Mouse (Mus musculus): Measurements from ENCODE around the gene Gm4778. TPM values are rescaled to one million over a fixed set of nuclear protein-coding genes. Genes with fewer than 3 reads are reported as not detected.
A peak's percentile ranks its signal among the peaks of the same experiment; 100 is the strongest.

Gene Gm4778
- polyA plus RNA-seq, 2 experiments: not detected

DNA sequence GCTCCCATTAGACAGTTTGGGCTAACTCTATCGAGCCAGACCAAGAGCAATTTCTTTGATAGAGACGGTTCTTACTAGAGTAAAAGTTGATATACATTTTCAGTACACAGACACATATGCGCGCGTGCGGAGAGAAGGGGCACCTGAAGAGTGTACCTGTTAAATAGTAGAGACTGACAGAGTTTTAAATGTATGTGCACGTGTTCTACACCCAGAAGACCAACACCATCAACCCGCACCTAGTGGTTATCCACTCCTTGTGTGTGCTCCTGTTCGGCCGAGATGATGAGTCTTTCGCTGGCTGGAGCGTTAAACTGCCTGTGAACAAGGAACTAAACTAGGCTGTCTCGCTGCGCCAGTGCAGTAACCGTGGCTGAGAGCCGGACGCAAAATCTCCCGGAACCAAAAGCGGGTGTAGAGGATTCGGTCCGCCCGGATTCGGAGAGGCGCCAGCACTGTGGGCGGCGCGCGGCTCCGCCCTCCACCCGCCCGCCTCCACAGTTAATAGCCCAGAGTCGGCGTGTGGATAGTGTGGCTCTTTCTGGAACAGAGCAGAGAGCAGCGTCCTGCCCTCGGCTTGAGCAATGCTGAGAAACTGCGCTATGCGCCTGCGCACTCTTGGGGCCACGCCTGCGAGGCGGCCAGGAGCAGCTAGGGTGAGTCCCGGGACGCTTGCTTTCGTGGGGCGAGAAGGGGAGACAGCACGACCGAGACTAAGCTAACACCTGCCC lies 46.0 kb downstream of the Gm4778 start, which contains the start of gene Them4:
Them4 (plus strand) TSS at position 457 of the 731 bp plus-strand sequence.
- peak; percentile 99 for ATAC-seq (ENCODE audit: low FRiP score, low read depth)
- peak within 1 kb of the TSS; percentile 46 for H3K4me2 ChIP-seq (replicated peaks; ENCODE audit: low read depth, low read length, severe bottlenecking)
- WGBS: 2% methylated on average over 47 of the region's 47 CpGs
- peaks cover 9% of the 10 kb centered on the region; the same call in 1 of the 2 replicates for H3K4me1 ChIP-seq (ENCODE audit: control insufficient read depth, insufficient read depth, low read length)
- H3K36me3 ChIP-seq (ENCODE audit: control insufficient read depth, insufficient read depth, low read length): no peaks in the 10 kb centered on the region
- peak; percentile 76; the same call in 1 of the 2 replicates for TF ChIP-seq POLR2A (IDR thresholded peaks at IDR 0.05; ENCODE audit: borderline replicate concordance, extremely low read depth, insufficient read depth, insufficient read length)
- peak within 1 kb of the TSS; percentile 73 for H3K27ac ChIP-seq (replicated peaks; ENCODE audit: low read depth, low read length)
- DNase-seq (ENCODE audit: low spot score): peak; percentile 96
- peak within 1 kb of the TSS; percentile 62 for H3K4me3 ChIP-seq (replicated peaks; ENCODE audit: low read length)
- H3K27me3 ChIP-seq (ENCODE audit: control insufficient read depth, insufficient read depth, low read length): no peaks in the 10 kb centered on the region
- H3K9me3 ChIP-seq (ENCODE audit: control insufficient read depth, low read length): no peaks in the 10 kb centered on the region
- H3K9ac ChIP-seq (ENCODE audit: low read depth, low read length, severe bottlenecking): peak within 1 kb of the TSS; percentile 72

- H3K4me3 ChIP-seq (replicated peaks; ENCODE audit: low read length): peak overlapping the region; percentile 62
- no peaks in the 10 kb centered on the region for H3K36me3 ChIP-seq (ENCODE audit: control insufficient read depth, insufficient read depth, low read length)
- H3K9me3 ChIP-seq (ENCODE audit: control insufficient read depth, low read length): no peaks in the 10 kb centered on the region
- WGBS: 43% methylated on average over 7 of the region's 7 CpGs
- no peak for DNase-seq (ENCODE audit: low spot score)
- H3K27ac ChIP-seq (replicated peaks; ENCODE audit: low read depth, low read length): peak overlapping the region; percentile 73
- no peak for TF ChIP-seq POLR2A (IDR thresholded peaks at IDR 0.05; ENCODE audit: borderline replicate concordance, extremely low read depth, insufficient read depth, insufficient read length)
- peak overlapping the region; percentile 72 for H3K9ac ChIP-seq (ENCODE audit: low read depth, low read length, severe bottlenecking)
- peak overlapping the region; percentile 46 for H3K4me2 ChIP-seq (replicated peaks; ENCODE audit: low read depth, low read length, severe bottlenecking)
- ATAC-seq (ENCODE audit: low FRiP score, low read depth): no peak
- no peaks in the 10 kb centered on the region for H3K27me3 ChIP-seq (ENCODE audit: control insufficient read depth, insufficient read depth, low read length)
- H3K4me1 ChIP-seq (ENCODE audit: control insufficient read depth, insufficient read depth, low read length): peaks cover 9% of the 10 kb centered on the region; the same call in 1 of the 2 replicates
Measured at GRCm38 (mm10) chr3:94310491-94310890, 46.7 kb downstream of the Gm4778 start.

- 53% methylated on average over 6 of the region's 6 CpGs for WGBS
- Histone ChIP-seq H3K27ac (replicated peaks; ENCODE audit: low read depth, low read length) (no peak overlapping the region), H3K9ac (ENCODE audit: low read depth, low read length, severe bottlenecking) (peak overlapping the region; percentile 72), H3K4me2 (replicated peaks; ENCODE audit: low read depth, low read length, severe bottlenecking) (peak overlapping the region; percentile 46), H3K9me3 (ENCODE audit: control insufficient read depth, low read length) (no peaks in the 10 kb centered on the region), H3K36me3 (ENCODE audit: control insufficient read depth, insufficient read depth, low read length) (no peaks in the 10 kb centered on the region), H3K27me3 (ENCODE audit: control insufficient read depth, insufficient read depth, low read length) (no peaks in the 10 kb centered on the region), H3K4me3 (replicated peaks; ENCODE audit: low read length) (peak overlapping the region; percentile 62), H3K4me1 (ENCODE audit: control insufficient read depth, insufficient read depth, low read length) (peaks cover 9% of the 10 kb centered on the region; the same call in 1 of the 2 replicates)
- TF ChIP-seq POLR2A (IDR thresholded peaks at IDR 0.05; ENCODE audit: borderline replicate concordance, extremely low read depth, insufficient read depth, insufficient read length): no peak
- ATAC-seq (ENCODE audit: low FRiP score, low read depth) (no peak), DNase-seq (ENCODE audit: low spot score) (no peak)
Measured at GRCm38 (mm10) chr3:94310911-94311310, 47.1 kb downstream of the Gm4778 start.

DNA sequence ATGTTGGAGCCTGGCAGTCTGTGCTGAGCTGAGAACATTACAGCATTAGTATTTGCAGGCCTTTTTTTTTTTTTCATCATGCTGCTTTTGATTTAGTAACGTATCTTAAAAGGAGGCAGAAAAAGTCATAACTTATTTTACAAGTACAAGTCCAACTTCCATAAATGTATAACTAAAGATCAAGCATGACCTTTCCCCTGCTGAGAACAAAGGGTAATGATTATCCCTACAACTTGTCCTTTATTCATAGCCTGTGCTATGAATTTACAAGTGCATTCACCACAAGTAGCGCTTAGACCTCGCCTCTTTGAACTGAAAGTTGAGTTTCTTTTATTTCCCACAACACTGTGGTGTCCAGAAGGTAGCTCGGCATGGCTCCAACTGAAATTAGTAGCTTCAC lies 47.5 kb downstream of the Gm4778 start:
- Histone ChIP-seq H3K4me1 (ENCODE audit: control insufficient read depth, insufficient read depth, low read length) (peaks cover 9% of the 10 kb centered on the region; the same call in 1 of the 2 replicates), H3K36me3 (ENCODE audit: control insufficient read depth, insufficient read depth, low read length) (no peaks in the 10 kb centered on the region), H3K4me2 (replicated peaks; ENCODE audit: low read depth, low read length, severe bottlenecking) (peak overlapping the region; percentile 46; the same call in 1 of the 2 replicates), H3K9me3 (ENCODE audit: control insufficient read depth, low read length) (no peaks in the 10 kb centered on the region), H3K4me3 (replicated peaks; ENCODE audit: low read length) (no peak overlapping the region), H3K27ac (replicated peaks; ENCODE audit: low read depth, low read length) (no peak overlapping the region), H3K27me3 (ENCODE audit: control insufficient read depth, insufficient read depth, low read length) (no peaks in the 10 kb centered on the region), H3K9ac (ENCODE audit: low read depth, low read length, severe bottlenecking) (no peak overlapping the region)
- TF ChIP-seq POLR2A (IDR thresholded peaks at IDR 0.05; ENCODE audit: borderline replicate concordance, extremely low read depth, insufficient read depth, insufficient read length): no peak
- DNase-seq (ENCODE audit: low spot score) (no peak), ATAC-seq (ENCODE audit: low FRiP score, low read depth) (no peak)
- WGBS: 62% methylated on average over 4 of the region's 4 CpGs

Other genes starting within 250 kb of the Gm4778 start
- gene Gm9125, start 209.2 kb upstream of the Gm4778 start, polyA plus RNA-seq (2012; rRNA removed): not detected in 2 replicates
- gene Gm9125, start 209.2 kb upstream of the Gm4778 start, polyA plus RNA-seq (2014; fragmentation: Nextera tagmentation; extraction: Ambion mirVana): not detected in 2 replicates
- not detected in 2 replicates for gene Gm10697, start 191.4 kb upstream of the Gm4778 start, polyA plus RNA-seq (2012; rRNA removed)
- not detected in 2 replicates for gene Gm10697, start 191.4 kb upstream of the Gm4778 start, polyA plus RNA-seq (2014; fragmentation: Nextera tagmentation; extraction: Ambion mirVana)
- not detected in 2 replicates for gene Gm10696, start 85.8 kb upstream of the Gm4778 start, polyA plus RNA-seq (2012; rRNA removed)
- not detected in 2 replicates for gene Gm10696, start 85.8 kb upstream of the Gm4778 start, polyA plus RNA-seq (2014; fragmentation: Nextera tagmentation; extraction: Ambion mirVana)
- gene Gm5286, start 67.3 kb upstream of the Gm4778 start, polyA plus RNA-seq (2012; rRNA removed): not detected in 2 replicates
- not detected in 2 replicates for gene Gm5286, start 67.3 kb upstream of the Gm4778 start, polyA plus RNA-seq (2014; fragmentation: Nextera tagmentation; extraction: Ambion mirVana)
- 4.5 and 5.6 TPM in 2 replicates for gene Them4, start 46.1 kb downstream of the Gm4778 start, polyA plus RNA-seq (2012; rRNA removed)
- gene Them4, start 46.1 kb downstream of the Gm4778 start, polyA plus RNA-seq (2014; fragmentation: Nextera tagmentation; extraction: Ambion mirVana): 11.8 and 13.1 TPM in 2 replicates
- gene Them5, start 78.1 kb downstream of the Gm4778 start, polyA plus RNA-seq (2012; rRNA removed): 10.5 and 17.8 TPM in 2 replicates
- gene Them5, start 78.1 kb downstream of the Gm4778 start, polyA plus RNA-seq (2014; fragmentation: Nextera tagmentation; extraction: Ambion mirVana): 49.3 and 73.5 TPM in 2 replicates
- gene C2cd4d, start 98.4 kb downstream of the Gm4778 start, polyA plus RNA-seq (2012; rRNA removed): 1.3 and 2.2 TPM in 2 replicates
- 4.4 and 5.0 TPM in 2 replicates for gene C2cd4d, start 98.4 kb downstream of the Gm4778 start, polyA plus RNA-seq (2014; fragmentation: Nextera tagmentation; extraction: Ambion mirVana)
- 2.3 and 3.0 TPM in 2 replicates for gene Rorc, start 108.8 kb downstream of the Gm4778 start, polyA plus RNA-seq (2012; rRNA removed)
- 2.2 and 2.3 TPM in 2 replicates for gene Rorc, start 108.8 kb downstream of the Gm4778 start, polyA plus RNA-seq (2014; fragmentation: Nextera tagmentation; extraction: Ambion mirVana)
- gene Lingo4, start 134.5 kb downstream of the Gm4778 start, polyA plus RNA-seq (2012; rRNA removed): 0.06 and 0.08 TPM in 2 replicates
- gene Lingo4, start 134.5 kb downstream of the Gm4778 start, polyA plus RNA-seq (2014; fragmentation: Nextera tagmentation; extraction: Ambion mirVana): not detected in 2 replicates
- 1.5 and 2.8 TPM in 2 replicates for gene Tdrkh, start 149.2 kb downstream of the Gm4778 start, polyA plus RNA-seq (2012; rRNA removed)
- 7.4 and 8.3 TPM in 2 replicates for gene Tdrkh, start 149.2 kb downstream of the Gm4778 start, polyA plus RNA-seq (2014; fragmentation: Nextera tagmentation; extraction: Ambion mirVana)
- gene Mrpl9, start 179.3 kb downstream of the Gm4778 start, polyA plus RNA-seq (2012; rRNA removed): 51.7 and 55.9 TPM in 2 replicates
- 52.8 and 63.4 TPM in 2 replicates for gene Mrpl9, start 179.3 kb downstream of the Gm4778 start, polyA plus RNA-seq (2014; fragmentation: Nextera tagmentation; extraction: Ambion mirVana)
- gene Oaz3, start 179.9 kb downstream of the Gm4778 start, polyA plus RNA-seq (2012; rRNA removed): 0.30 and 0.31 TPM in 2 replicates
- 0.26 TPM in 1 of 2 replicates, not detected in the other for gene Oaz3, start 179.9 kb downstream of the Gm4778 start, polyA plus RNA-seq (2014; fragmentation: Nextera tagmentation; extraction: Ambion mirVana)
- gene Celf3, start 214.3 kb downstream of the Gm4778 start, polyA plus RNA-seq (2012; rRNA removed): 1.7 and 2.4 TPM in 2 replicates
- 0.25 and 0.90 TPM in 2 replicates for gene Celf3, start 214.3 kb downstream of the Gm4778 start, polyA plus RNA-seq (2014; fragmentation: Nextera tagmentation; extraction: Ambion mirVana)
- 1.4 and 2.1 TPM in 2 replicates for gene Riiad1, start 216.3 kb downstream of the Gm4778 start, polyA plus RNA-seq (2012; rRNA removed)
- 3.6 and 3.8 TPM in 2 replicates for gene Riiad1, start 216.3 kb downstream of the Gm4778 start, polyA plus RNA-seq (2014; fragmentation: Nextera tagmentation; extraction: Ambion mirVana)